Mouse (Mus musculus) midbrain, postnatal 0 days (tissue): ENCODE measurements around the gene Sema3f. TPM values are rescaled to one million over a fixed set of nuclear protein-coding genes. Genes with fewer than 3 reads are reported as not detected.

Experiments
- ATAC-seq: fragments of 200-750 bp; cut with Nextera tagmentation; 2 replicates; pipeline ENCODE4 v1.8.0; 2017; ENCODE audit warnings: moderate number of reproducible peaks, mild to moderate bottlenecking, moderate TSS enrichment, moderate library complexity; ENCODE audit not compliant: low FRiP score
- DNase-seq: peaks from one replicate; pipeline ENCODE4 v3.0.0-alpha.2; 2015; ENCODE audit warnings: low spot score
- H3K27ac ChIP-seq: fragments of 300-500 bp; sonication (generic); 2 replicates; pipeline ENCODE4 v1.5.1; 2014; ENCODE audit warnings: low read depth, mild to moderate bottlenecking, low read length, mixed read lengths
- H3K27me3 ChIP-seq: fragments of 300-500 bp; sonication (generic); 2 replicates; pipeline ENCODE4 v1.6.1; 2014; ENCODE audit warnings: low read length, control low read depth, mixed read lengths; ENCODE audit not compliant: insufficient read depth
- H3K36me3 ChIP-seq: fragments of 300-500 bp; sonication (generic); 2 replicates; pipeline ENCODE4 v1.6.1; 2014; ENCODE audit warnings: low read length, control low read depth, mixed read lengths; ENCODE audit not compliant: insufficient read depth
- H3K4me1 ChIP-seq: fragments of 300-500 bp; sonication (generic); 2 replicates; pipeline ENCODE4 v1.6.1; 2014; ENCODE audit warnings: mild to moderate bottlenecking, control low read depth, antibody characterized with exemption, low read length, mixed read lengths; ENCODE audit not compliant: insufficient read depth
- H3K4me2 ChIP-seq: fragments of 300-500 bp; sonication (generic); 2 replicates; pipeline ENCODE4 v1.6.1; 2014; ENCODE audit warnings: low read depth, mild to moderate bottlenecking, low read length, mixed read lengths; ENCODE audit not compliant: poor library complexity, severe bottlenecking
- H3K4me3 ChIP-seq: fragments of 300-500 bp; sonication (generic); 2 replicates; pipeline ENCODE4 v1.5.1; 2014; ENCODE audit warnings: low read depth, mild to moderate bottlenecking, low read length, moderate library complexity
- H3K9ac ChIP-seq: fragments of 300-500 bp; sonication (generic); replicated peaks from 2 replicates; pipeline ENCODE4 v1.6.1; 2014; ENCODE audit warnings: mild to moderate bottlenecking, low read length, moderate library complexity, mixed read lengths; ENCODE audit not compliant: poor library complexity, severe bottlenecking
- H3K9me3 ChIP-seq: fragments of 300-500 bp; sonication (generic); 2 replicates; pipeline ENCODE4 v1.6.1; 2016; ENCODE audit warnings: low read length, control low read depth
- CTCF ChIP-seq: IDR thresholded peaks from 2 replicates; pipeline ENCODE4 v1.5.1; 2016; ENCODE audit warnings: antibody characterized with exemption, mild to moderate bottlenecking
- WGBS: fragments of 180-500 bp; shearing (Covaris S2); extraction: QIAGEN DNeasy Blood & Tissue Kit; methylation state at CpG from one replicate; pipeline ENCODE4 v1.1.7; 2014; 5-methylcytosine and 5-hydroxymethylcytosine counted together
- polyA plus RNA-seq: library from polyadenylated mRNA; unstranded; fragments of >200 nt; fragmentation: Nextera tagmentation; extraction: Ambion mirVana; gene quantifications from 2 replicates; pipeline ENCODE4 v1.2.1, GENCODE M21; 2015
- total RNA-seq: library from RNA; depleted of rRNA; stranded (reverse); fragments of >200 nt; gene quantifications from 2 replicates; pipeline ENCODE4 v1.2.3, GENCODE M21; 2014

The Sema3f gene
- total and polyA plus RNA-seq, 2 experiments from 2014 or later = 13.5 to 115 TPM

DNA sequence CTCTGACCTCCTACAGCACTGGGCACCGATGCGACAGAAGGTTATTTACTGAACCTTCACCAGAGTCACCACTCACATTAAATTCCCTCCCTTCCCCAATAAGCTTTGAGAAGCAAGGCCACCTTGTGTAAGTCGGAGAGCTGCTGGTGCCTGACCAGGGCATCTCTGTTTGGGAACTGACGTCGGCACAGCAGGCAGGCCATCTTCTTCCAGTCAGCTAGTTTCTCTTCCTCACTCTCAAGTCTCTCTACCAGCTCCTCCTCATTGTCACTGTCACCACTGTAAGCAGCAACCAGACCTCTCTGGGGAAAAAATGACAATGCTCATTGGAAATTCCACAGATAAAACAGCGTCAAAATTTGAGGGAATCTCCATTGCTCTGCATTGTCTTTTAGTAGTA is 33.8 kb upstream of the Sema3f start:
- no peak for ATAC-seq
- TF ChIP-seq CTCF = no peak
- Histone ChIP-seq H3K9me3 (no peaks in the 10 kb centered on the region), H3K4me1 (no peaks in the 10 kb centered on the region), H3K36me3 (peaks cover 92% of the 10 kb centered on the region), H3K4me2 (no peak overlapping the region), H3K4me3 (no peak overlapping the region), H3K9ac (no peak overlapping the region), H3K27me3 (no peaks in the 10 kb centered on the region), H3K27ac (no peak overlapping the region)
- DNase-seq = no peak
- WGBS = 91% methylated on average over 6 of the region's 6 CpGs

GRCm38 (mm10) chr9:107738841-107739202 is 28.5 kb upstream of the Sema3f start:
- peak; percentile 65 for TF ChIP-seq CTCF
- WGBS = 50% methylated on average over 4 of the region's 4 CpGs
- ATAC-seq (peak; percentile 35; the same call in 1 of the 2 replicates), DNase-seq (peak; percentile 66)
- no peak overlapping the region for H3K9ac ChIP-seq
- peak overlapping the region; percentile 80 for H3K27ac ChIP-seq
- H3K4me1 ChIP-seq = peaks cover 22% of the 10 kb centered on the region
- H3K9me3 ChIP-seq = no peaks in the 10 kb centered on the region
- H3K4me3 ChIP-seq = no peak overlapping the region
- H3K4me2 ChIP-seq = no peak overlapping the region
- no peaks in the 10 kb centered on the region for H3K27me3 ChIP-seq
- H3K36me3 ChIP-seq = peaks cover 45% of the 10 kb centered on the region

- TF ChIP-seq CTCF = peak; percentile 98
- WGBS = 18% methylated on average over 7 of the region's 7 CpGs
- DNase-seq (peak; percentile 90), ATAC-seq (peak; percentile 66)
- Histone ChIP-seq H3K4me1 (peaks cover 22% of the 10 kb centered on the region), H3K27me3 (no peaks in the 10 kb centered on the region), H3K27ac (peak overlapping the region; percentile 80), H3K36me3 (peaks cover 39% of the 10 kb centered on the region), H3K9ac (peak overlapping the region; percentile 19; the same call in 1 of the 2 replicates), H3K4me2 (no peak overlapping the region), H3K4me3 (no peak overlapping the region), H3K9me3 (no peaks in the 10 kb centered on the region)
Observed at GRCm38 (mm10) chr9:107738020-107738840, 28.0 kb upstream of the Sema3f start.

- Histone ChIP-seq H3K27ac (peak overlapping the region; percentile 87), H3K4me2 (peak overlapping the region; percentile 39), H3K4me3 (no peak overlapping the region), H3K36me3 (peaks cover 20% of the 10 kb centered on the region), H3K9me3 (no peaks in the 10 kb centered on the region), H3K4me1 (peaks cover 22% of the 10 kb centered on the region), H3K9ac (0 out of 2 replicates have a peak overlapping the region, but pooled peaks have one; percentile 24), H3K27me3 (no peaks in the 10 kb centered on the region)
- TF ChIP-seq CTCF = no peak
- 2% methylated on average over 7 of the region's 7 CpGs for WGBS
- DNase-seq (peak; percentile 63), ATAC-seq (no peak; the same call in 1 of the 2 replicates)
Observed at GRCm38 (mm10) chr9:107736185-107736485, 25.9 kb upstream of the Sema3f start.

- no peak for DNase-seq
- H3K27ac ChIP-seq = peak overlapping the region; percentile 87
- ATAC-seq = peak; percentile 55
- no peaks in the 10 kb centered on the region for H3K9me3 ChIP-seq
- peaks cover 22% of the 10 kb centered on the region for H3K4me1 ChIP-seq
- H3K4me2 ChIP-seq = peak overlapping the region; percentile 39
- 3% methylated on average over 15 of the region's 17 CpGs for WGBS
- TF ChIP-seq CTCF = no peak; the same call in 1 of the 2 replicates
- H3K27me3 ChIP-seq = no peaks in the 10 kb centered on the region
- H3K9ac ChIP-seq = peak overlapping the region; percentile 24
- H3K36me3 ChIP-seq = peaks cover 15% of the 10 kb centered on the region
- peak overlapping the region; percentile 8; the same call in 1 of the 2 replicates for H3K4me3 ChIP-seq
Observed at GRCm38 (mm10) chr9:107735356-107736184, 25.3 kb upstream of the Sema3f start.

GRCm38 (mm10) chr9:107734567-107734971 is 24.3 kb upstream of the Sema3f start:
- 21% methylated on average over 7 of the region's 7 CpGs for WGBS
- DNase-seq = no peak
- H3K4me1 ChIP-seq = peaks cover 25% of the 10 kb centered on the region
- no peak overlapping the region for H3K4me2 ChIP-seq
- no peak for ATAC-seq
- H3K9me3 ChIP-seq = no peaks in the 10 kb centered on the region
- no peak for TF ChIP-seq CTCF
- H3K9ac ChIP-seq = no peak overlapping the region
- H3K36me3 ChIP-seq = peaks cover 7% of the 10 kb centered on the region; the same call in 1 of the 2 replicates
- no peaks in the 10 kb centered on the region for H3K27me3 ChIP-seq
- H3K4me3 ChIP-seq = no peak overlapping the region
- peak overlapping the region; percentile 87 for H3K27ac ChIP-seq
